Mouse (Mus musculus) forebrain, embryonic 15.5 days (tissue): ENCODE measurements around the gene Sesn2. TPM values are rescaled to one million over a fixed set of nuclear protein-coding genes. Genes with fewer than 3 reads are reported as not detected.

ENCODE experiments used
- ATAC-seq: fragments of 200-750 bp; cut with Nextera tagmentation; replicated peaks from 2 replicates; pipeline ENCODE4 v1.8.0; 2017; ENCODE audit warnings: mild to moderate bottlenecking, moderate TSS enrichment, moderate library complexity
- H3K27ac ChIP-seq: fragments of 300-500 bp; sonication (generic); replicated peaks from 2 replicates; pipeline ENCODE4 v1.5.1; 2015; ENCODE audit warnings: mild to moderate bottlenecking, inconsistent platforms
- H3K27me3 ChIP-seq: fragments of 300-500 bp; sonication (generic); 2 replicates; pipeline ENCODE4 v1.6.1; 2015; ENCODE audit warnings: inconsistent platforms
- H3K36me3 ChIP-seq: fragments of 300-500 bp; sonication (generic); 2 replicates; pipeline ENCODE4 v1.6.1; 2015; ENCODE audit warnings: mild to moderate bottlenecking, inconsistent platforms
- H3K4me1 ChIP-seq: fragments of 300-500 bp; sonication (generic); 2 replicates; pipeline ENCODE4 v1.6.1; 2015; ENCODE audit warnings: inconsistent platforms
- H3K4me2 ChIP-seq: fragments of 300-500 bp; sonication (generic); replicated peaks from 2 replicates; pipeline ENCODE4 v1.6.1; 2015; ENCODE audit warnings: mild to moderate bottlenecking, inconsistent platforms
- H3K4me3 ChIP-seq: fragments of 300-500 bp; sonication (generic); 2 replicates; pipeline ENCODE4 v1.5.1; 2015; ENCODE audit warnings: mild to moderate bottlenecking, inconsistent platforms
- H3K9ac ChIP-seq: fragments of 300-500 bp; sonication (generic); replicated peaks from 2 replicates; pipeline ENCODE4 v1.6.1; 2015; ENCODE audit warnings: mild to moderate bottlenecking, inconsistent platforms
- H3K9me3 ChIP-seq: fragments of 300-500 bp; sonication (generic); 2 replicates; pipeline ENCODE4 v1.6.1; 2016; ENCODE audit warnings: inconsistent platforms
- WGBS: fragments of 180-500 bp; shearing (Covaris S2); methylation state at CpG from one replicate; pipeline ENCODE4 v1.1.7; 2015; ENCODE audit warnings: mixed read lengths; 5-methylcytosine and 5-hydroxymethylcytosine counted together
- polyA plus RNA-seq: library from polyadenylated mRNA; unstranded; fragments of >200 nt; fragmentation: Nextera tagmentation; extraction: Ambion mirVana; gene quantifications from 2 replicates; pipeline ENCODE4 v1.2.1, GENCODE M21; 2015

The Sesn2 gene
- polyA plus RNA-seq, 1 experiment from 2014 or later: 6.3 TPM

DNA sequence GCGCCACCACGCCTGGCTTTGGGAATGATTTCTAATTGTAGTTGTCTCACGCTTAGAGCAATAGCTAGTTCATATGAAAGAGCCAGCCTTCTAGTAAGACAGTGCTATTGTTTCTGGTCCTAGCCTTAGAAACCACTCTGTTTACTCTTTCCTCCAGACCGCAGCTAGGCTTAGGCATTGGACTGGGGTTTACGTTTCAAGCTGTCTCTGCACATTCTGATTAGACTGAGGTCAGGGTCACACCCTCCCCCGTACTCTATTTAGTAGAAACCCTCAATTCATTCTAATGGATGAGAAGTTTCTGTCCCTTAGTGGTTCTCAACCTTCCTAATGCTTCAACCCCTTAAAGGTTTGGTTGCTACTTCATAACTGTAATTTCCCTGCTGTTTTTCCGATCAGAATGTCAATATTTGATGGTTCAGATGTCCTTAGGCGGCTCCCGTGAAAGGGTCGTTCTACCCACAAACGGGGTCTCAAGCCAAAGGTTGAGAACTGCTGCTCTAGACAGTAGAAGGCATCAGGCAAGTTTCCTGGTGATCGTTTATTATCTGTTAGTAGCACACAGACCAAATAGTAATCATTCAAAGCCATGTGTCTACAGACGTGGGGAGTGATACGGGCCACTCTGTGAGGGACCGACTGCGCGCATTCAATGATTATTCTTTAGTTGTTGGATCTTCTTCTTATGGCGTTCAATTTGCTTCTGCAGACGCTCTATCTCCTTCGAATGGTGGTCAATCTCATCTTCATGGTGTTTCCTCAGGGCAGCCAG, 19.9 kb upstream of the Sesn2 start:
- H3K4me3 ChIP-seq: no peak overlapping the region
- no peak for ATAC-seq
- peaks cover 31% of the 10 kb centered on the region for H3K4me1 ChIP-seq
- H3K27me3 ChIP-seq: no peaks in the 10 kb centered on the region
- H3K36me3 ChIP-seq: peaks cover 12% of the 10 kb centered on the region
- H3K9me3 ChIP-seq: no peaks in the 10 kb centered on the region
- no peak overlapping the region for H3K27ac ChIP-seq
- H3K4me2 ChIP-seq: no peak overlapping the region
- WGBS: 96% methylated on average over 20 of the region's 20 CpGs
- H3K9ac ChIP-seq: no peak overlapping the region

DNA sequence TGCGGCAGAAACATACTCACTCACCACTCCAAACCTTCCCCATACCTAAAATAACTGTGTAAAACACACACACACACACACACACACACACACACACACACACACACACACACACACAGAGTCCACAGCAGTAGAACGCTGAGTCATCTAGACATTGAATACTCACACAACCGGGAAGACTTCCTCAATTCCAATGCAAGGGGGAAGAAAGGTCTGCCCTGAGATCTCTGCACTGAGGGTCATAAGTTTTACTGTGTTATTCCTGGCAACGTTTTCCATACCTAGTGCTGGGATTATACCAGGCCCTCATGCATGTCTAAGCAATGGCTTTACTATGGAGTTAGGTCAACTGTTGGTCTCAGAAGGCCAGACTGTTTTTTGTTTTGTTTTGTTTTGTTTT, 19.0 kb upstream of the Sesn2 start:
- Histone ChIP-seq H3K36me3 (peaks cover 12% of the 10 kb centered on the region), H3K9me3 (no peaks in the 10 kb centered on the region), H3K4me2 (no peak overlapping the region), H3K9ac (no peak overlapping the region), H3K4me1 (peaks cover 28% of the 10 kb centered on the region), H3K27me3 (no peaks in the 10 kb centered on the region), H3K4me3 (no peak overlapping the region), H3K27ac (no peak overlapping the region)
- no peak for ATAC-seq
- WGBS: 88% methylated on average over 4 of the region's 4 CpGs

DNA sequence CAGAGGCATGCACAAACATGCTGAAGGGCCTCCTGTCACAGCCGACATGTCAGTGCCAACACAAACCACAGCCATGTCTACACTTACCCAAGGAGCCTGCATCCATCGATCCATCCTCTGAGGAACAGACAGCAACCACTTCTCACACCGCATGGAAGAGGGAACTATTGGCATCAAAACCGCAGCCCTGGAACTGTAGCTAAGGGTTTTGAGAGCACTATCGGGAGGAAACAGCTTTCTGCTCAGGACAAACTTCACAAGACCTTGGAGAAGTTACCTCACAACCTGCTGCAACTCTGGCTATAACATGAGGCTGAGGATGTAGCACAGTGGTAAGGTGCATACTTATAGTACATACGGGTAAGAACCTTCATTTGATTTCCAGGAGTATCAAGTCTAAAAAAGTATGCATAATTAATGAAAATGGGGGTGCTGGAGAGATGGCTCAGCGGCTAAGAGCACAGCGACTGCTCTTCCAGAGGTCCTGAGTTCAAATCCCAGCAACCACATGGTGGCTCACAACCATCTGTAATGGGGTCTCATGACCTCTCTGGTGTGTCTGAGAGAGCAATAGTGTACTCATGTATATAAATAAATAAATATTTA, 17.7 kb upstream of the Sesn2 start:
- no peak overlapping the region for H3K27ac ChIP-seq
- H3K9me3 ChIP-seq: no peaks in the 10 kb centered on the region
- H3K27me3 ChIP-seq: no peaks in the 10 kb centered on the region
- 95% methylated on average over 8 of the region's 8 CpGs for WGBS
- no peak overlapping the region for H3K4me3 ChIP-seq
- peaks cover 21% of the 10 kb centered on the region for H3K4me1 ChIP-seq
- H3K9ac ChIP-seq: no peak overlapping the region
- no peak overlapping the region for H3K4me2 ChIP-seq
- no peak for ATAC-seq
- peaks cover 12% of the 10 kb centered on the region for H3K36me3 ChIP-seq

GRCm38 (mm10) chr4:132526678-132527077, 16.4 kb upstream of the Sesn2 start:
- 54% methylated on average over 2 of the region's 2 CpGs for WGBS
- no peaks in the 10 kb centered on the region for H3K9me3 ChIP-seq
- ATAC-seq: no peak
- no peaks in the 10 kb centered on the region for H3K27me3 ChIP-seq
- no peak overlapping the region for H3K4me2 ChIP-seq
- H3K27ac ChIP-seq: no peak overlapping the region
- H3K4me1 ChIP-seq: peaks cover 10% of the 10 kb centered on the region
- no peak overlapping the region for H3K4me3 ChIP-seq
- no peak overlapping the region for H3K9ac ChIP-seq
- peaks cover 12% of the 10 kb centered on the region for H3K36me3 ChIP-seq

DNA sequence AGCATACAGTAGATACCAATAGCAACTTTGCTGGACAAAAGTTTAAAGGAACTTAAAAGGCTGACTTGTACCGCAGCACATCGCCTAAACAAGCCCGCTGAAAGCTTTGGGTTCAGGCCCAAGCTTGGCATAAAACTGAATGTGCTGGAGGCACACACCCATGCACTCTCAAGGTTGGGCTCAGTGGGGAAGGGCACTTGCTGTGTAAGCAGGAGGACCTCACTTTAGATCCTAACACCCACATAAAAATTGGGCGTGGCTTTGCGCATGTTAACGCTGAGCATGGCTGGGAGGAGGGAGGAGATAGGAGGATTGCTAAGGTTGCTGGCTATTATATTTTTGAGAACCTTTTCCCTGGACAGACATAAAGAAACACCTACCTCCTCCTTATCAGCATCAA, 14.5 kb upstream of the Sesn2 start:
- WGBS: 37% methylated on average over 6 of the region's 6 CpGs

DNA sequence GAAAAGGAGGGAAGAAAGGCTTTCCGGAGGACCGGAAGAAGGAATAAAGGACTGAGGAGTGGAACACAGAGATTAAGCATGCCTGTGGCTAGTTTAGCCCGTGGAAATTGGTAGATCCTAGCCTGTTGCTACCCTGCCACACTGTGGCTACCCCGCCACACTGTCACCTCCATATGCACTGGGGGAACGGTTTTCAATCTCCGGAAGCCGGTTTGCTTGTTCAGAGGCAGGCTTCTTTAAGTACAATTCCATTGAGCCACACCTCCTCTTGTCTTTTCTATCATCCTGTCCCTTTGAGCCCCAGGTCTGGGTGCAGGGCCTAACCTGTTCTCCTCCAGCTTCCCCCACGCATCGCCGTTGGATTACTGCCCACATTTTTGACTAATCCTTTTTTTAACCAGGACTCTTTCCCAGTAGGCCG, 14.0 kb upstream of the Sesn2 start:
- Histone ChIP-seq H3K9me3 (no peaks in the 10 kb centered on the region), H3K27ac (no peak overlapping the region), H3K27me3 (no peaks in the 10 kb centered on the region), H3K4me3 (no peak overlapping the region), H3K4me1 (0 out of 2 replicates have a peak, but pooled peaks cover 2% of the 10 kb centered on the region), H3K4me2 (no peak overlapping the region), H3K9ac (no peak overlapping the region), H3K36me3 (no peaks in the 10 kb centered on the region)
- WGBS: 14% methylated on average over 11 of the region's 11 CpGs
- ATAC-seq: no peak

More for the DNA sequence above, 14.5 kb upstream of the Sesn2 start:
- no peaks in the 10 kb centered on the region for H3K9me3 ChIP-seq
- H3K9ac ChIP-seq: no peak overlapping the region
- H3K27ac ChIP-seq: no peak overlapping the region
- H3K27me3 ChIP-seq: no peaks in the 10 kb centered on the region
- H3K4me1 ChIP-seq: 0 out of 2 replicates have a peak, but pooled peaks cover 2% of the 10 kb centered on the region
- H3K4me3 ChIP-seq: no peak overlapping the region
- H3K36me3 ChIP-seq: peaks cover under 1% of the 10 kb centered on the region
- H3K4me2 ChIP-seq: no peak overlapping the region
- ATAC-seq: no peak

GRCm38 (mm10) chr4:132519188-132519587, 8.9 kb upstream of the Sesn2 start:
- H3K4me1 ChIP-seq: peaks cover 15% of the 10 kb centered on the region
- no peak overlapping the region for H3K4me2 ChIP-seq
- H3K27ac ChIP-seq: no peak overlapping the region
- H3K27me3 ChIP-seq: no peaks in the 10 kb centered on the region
- H3K36me3 ChIP-seq: no peaks in the 10 kb centered on the region
- H3K9me3 ChIP-seq: no peaks in the 10 kb centered on the region
- WGBS: 91% methylated on average over 3 of the region's 3 CpGs
- no peak overlapping the region for H3K4me3 ChIP-seq
- H3K9ac ChIP-seq: no peak overlapping the region
- ATAC-seq: no peak

GRCm38 (mm10) chr4:132518066-132518465, 7.8 kb upstream of the Sesn2 start:
- 86% methylated on average over 8 of the region's 8 CpGs for WGBS
- Histone ChIP-seq H3K9me3 (no peaks in the 10 kb centered on the region), H3K9ac (no peak overlapping the region), H3K27me3 (peaks cover 4% of the 10 kb centered on the region; the same call in 1 of the 2 replicates), H3K4me3 (no peak overlapping the region), H3K4me2 (no peak overlapping the region), H3K27ac (no peak overlapping the region), H3K4me1 (peaks cover 16% of the 10 kb centered on the region), H3K36me3 (no peaks in the 10 kb centered on the region)
- ATAC-seq: no peak

DNA sequence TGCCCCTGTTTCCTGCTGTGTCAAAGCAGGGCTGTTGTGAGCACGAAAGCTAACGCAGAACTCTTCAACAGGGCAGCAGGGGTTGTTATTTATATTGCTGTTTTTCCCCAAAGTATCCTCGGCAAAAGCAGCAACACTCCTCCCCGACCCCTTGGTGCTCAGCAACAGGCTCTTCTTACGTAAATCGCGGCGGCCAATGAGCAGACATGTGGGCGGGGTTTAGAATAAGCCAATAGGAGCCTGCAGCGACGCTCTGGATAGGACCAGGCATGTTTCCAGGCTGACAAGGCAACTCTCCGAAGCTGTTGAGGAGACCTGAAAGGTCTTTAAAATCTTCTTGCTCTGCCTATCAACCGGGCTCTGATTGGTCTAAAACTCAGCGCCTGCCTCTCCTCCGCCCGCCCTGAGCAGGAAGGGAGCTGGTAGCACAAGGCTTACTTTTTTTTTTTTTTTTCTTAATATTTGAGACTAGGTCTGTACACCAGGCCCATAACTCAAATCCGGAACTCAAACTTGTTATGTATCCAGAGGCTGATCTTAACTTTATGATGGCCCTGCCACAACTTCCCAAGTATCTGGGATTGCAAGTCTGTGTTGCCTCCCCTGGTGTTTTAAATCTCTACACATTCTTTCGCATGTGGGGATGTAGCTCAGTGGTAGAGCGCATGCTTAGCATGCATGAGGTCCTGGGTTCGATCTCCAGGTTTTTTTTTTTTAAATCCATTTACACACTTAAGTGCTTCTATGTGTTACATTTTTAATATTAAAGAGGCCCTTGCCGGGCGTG, 5.3 kb upstream of the Sesn2 start:
- H3K9ac ChIP-seq: no peak overlapping the region
- H3K9me3 ChIP-seq: no peaks in the 10 kb centered on the region
- WGBS: 21% methylated on average over 22 of the region's 22 CpGs
- H3K4me3 ChIP-seq: peak overlapping the region; percentile 41
- H3K36me3 ChIP-seq: no peaks in the 10 kb centered on the region
- ATAC-seq: peak; percentile 94
- peaks cover 17% of the 10 kb centered on the region for H3K4me1 ChIP-seq
- peaks cover 4% of the 10 kb centered on the region; the same call in 1 of the 2 replicates for H3K27me3 ChIP-seq
- peak overlapping the region; percentile 45; the same call in 1 of the 2 replicates for H3K27ac ChIP-seq
- H3K4me2 ChIP-seq: peak overlapping the region; percentile 80

DNA sequence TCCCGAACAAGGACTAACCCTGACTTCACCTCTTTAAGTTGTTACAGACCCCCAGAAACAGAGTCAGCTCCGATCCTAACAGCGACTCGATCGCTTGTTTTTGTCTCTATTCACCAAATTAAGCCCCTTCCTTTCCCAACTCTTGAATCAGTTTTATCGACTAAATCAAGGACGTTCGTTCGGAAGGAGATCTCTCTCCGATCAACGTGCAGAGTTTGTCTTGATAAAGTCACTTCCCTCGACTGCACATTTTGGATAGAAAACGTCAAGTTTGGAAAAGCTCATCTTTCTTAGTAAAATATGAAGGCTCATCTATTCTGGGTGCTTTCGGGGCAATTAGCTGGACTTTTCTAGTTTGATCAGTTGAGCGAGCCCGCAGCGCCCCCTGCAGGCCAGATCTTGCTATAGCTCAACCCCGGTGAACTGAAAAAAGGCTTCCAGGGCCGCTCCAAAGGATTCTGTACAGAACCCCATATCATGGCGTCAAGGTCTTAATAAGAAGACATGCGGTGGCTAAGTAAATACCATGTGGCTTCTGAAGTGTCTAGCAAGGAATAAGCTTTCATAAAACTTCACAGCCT, 4.3 kb upstream of the Sesn2 start:
- no peak; the same call in 1 of the 2 replicates for ATAC-seq

GRCm38 (mm10) chr4:132513395-132514273, 3.3 kb upstream of the Sesn2 start:
- ATAC-seq: no peak
- WGBS: 31% methylated on average over 14 of the region's 14 CpGs
- Histone ChIP-seq H3K4me3 (no peak overlapping the region), H3K27me3 (peaks cover 4% of the 10 kb centered on the region; the same call in 1 of the 2 replicates), H3K9ac (no peak overlapping the region), H3K4me1 (peaks cover 26% of the 10 kb centered on the region), H3K27ac (no peak overlapping the region), H3K9me3 (no peaks in the 10 kb centered on the region), H3K4me2 (no peak overlapping the region), H3K36me3 (no peaks in the 10 kb centered on the region)

More for the DNA sequence above, 4.3 kb upstream of the Sesn2 start:
- Histone ChIP-seq H3K36me3 (no peaks in the 10 kb centered on the region), H3K4me1 (peaks cover 19% of the 10 kb centered on the region), H3K27me3 (peaks cover 4% of the 10 kb centered on the region; the same call in 1 of the 2 replicates), H3K9ac (peak overlapping the region; percentile 36), H3K9me3 (no peaks in the 10 kb centered on the region), H3K4me2 (peak overlapping the region; percentile 80), H3K4me3 (peak overlapping the region; percentile 41), H3K27ac (0 out of 2 replicates have a peak overlapping the region, but pooled peaks have one; percentile 21)
- under 1% methylated on average over 21 of the region's 21 CpGs for WGBS
